Mouse (Mus musculus) CD4-positive, CD25-positive, alpha-beta regulatory T cell, adult 4 months (primary cell): ENCODE data around the gene Zfp672. TPM values are rescaled to one million over a fixed set of nuclear protein-coding genes. Genes with fewer than 3 reads are reported as not detected.
"Not testable (repeated sequence)": the region's sequence is repeated elsewhere in the genome, so short reads cannot be mapped to it uniquely, and the experiment has no call there.

Source experiments
- ATAC-seq: one replicate; pipeline ENCODE4 v1.8.0; 2017
- polyA plus RNA-seq, 2 experiments: library from polyadenylated mRNA; unstranded; fragments of 100-300 nt; shearing (Covaris generic); gene quantifications; one replicate each; pipeline ENCODE4 v1.2.1; 2017

Zfp672 gene
- polyA plus RNA-seq, 2 experiments from 2014 or later = 37.0 to 46.8 TPM

- ATAC-seq = no peak
Observed at GRCm38 (mm10) chr11:58324614-58325229, 5.4 kb downstream of the Zfp672 start.

- ATAC-seq = peak; percentile 8
Observed at GRCm38 (mm10) chr11:58323570-58324340, 6.4 kb downstream of the Zfp672 start.

- peak; percentile 94 for ATAC-seq
Observed at GRCm38 (mm10) chr11:58322824-58323569, 7.1 kb downstream of the Zfp672 start.

GRCm38 (mm10) chr11:58316768-58317390, 13.3 kb downstream of the Zfp672 start:
- ATAC-seq = no peak

- ATAC-seq = no peak
Observed at GRCm38 (mm10) chr11:58316344-58316743, 13.8 kb downstream of the Zfp672 start.

- ATAC-seq = no peak
Observed at GRCm38 (mm10) chr11:58315536-58316168, 14.5 kb downstream of the Zfp672 start.

- ATAC-seq = no peak
Observed at GRCm38 (mm10) chr11:58314069-58314468, 16.1 kb downstream of the Zfp672 start.

- ATAC-seq = no peak
Observed at GRCm38 (mm10) chr11:58308661-58309060, 21.5 kb downstream of the Zfp672 start.

- peak; percentile 37 for ATAC-seq
Observed at GRCm38 (mm10) chr11:58307411-58308080, 22.6 kb downstream of the Zfp672 start.

GRCm38 (mm10) chr11:58306860-58307308, 23.3 kb downstream of the Zfp672 start, which contains the start of gene Zfp692:
Gene Zfp692 (plus strand): TSS chr11:58307069.
- ATAC-seq = peak; percentile 67

- ATAC-seq = not testable (repeated sequence)
Observed at GRCm38 (mm10) chr11:58305299-58305698, 24.8 kb downstream of the Zfp672 start.

- no peak for ATAC-seq
Observed at GRCm38 (mm10) chr11:58303594-58303993, 26.5 kb downstream of the Zfp672 start.

GRCm38 (mm10) chr11:58302774-58303445, 27.2 kb downstream of the Zfp672 start:
- peak; percentile 9 for ATAC-seq

- ATAC-seq = peak; percentile 75
Observed at GRCm38 (mm10) chr11:58301837-58302754, 28.0 kb downstream of the Zfp672 start.

GRCm38 (mm10) chr11:58301057-58301456, 29.1 kb downstream of the Zfp672 start:
- ATAC-seq = peak; percentile 49

GRCm38 (mm10) chr11:58297396-58297795, 32.7 kb downstream of the Zfp672 start:
- no peak for ATAC-seq

GRCm38 (mm10) chr11:58292791-58293190, 37.3 kb downstream of the Zfp672 start:
- ATAC-seq = no peak

GRCm38 (mm10) chr11:58290812-58291211, 39.3 kb downstream of the Zfp672 start:
- ATAC-seq = no peak

- ATAC-seq = no peak
Observed at GRCm38 (mm10) chr11:58289992-58290682, 40.0 kb downstream of the Zfp672 start.
